Mouse (Mus musculus) cerebellum, adult 18-20 months (tissue): ENCODE measurements around the gene Olfr159.
A peak's percentile ranks its signal among the peaks of the same experiment; 100 is the strongest.

Experiments used
- DNase-seq, 2 experiments: peaks; one replicate each; pipeline ENCODE4 v3.0.0; 2021

Olfr159 gene

DNA sequence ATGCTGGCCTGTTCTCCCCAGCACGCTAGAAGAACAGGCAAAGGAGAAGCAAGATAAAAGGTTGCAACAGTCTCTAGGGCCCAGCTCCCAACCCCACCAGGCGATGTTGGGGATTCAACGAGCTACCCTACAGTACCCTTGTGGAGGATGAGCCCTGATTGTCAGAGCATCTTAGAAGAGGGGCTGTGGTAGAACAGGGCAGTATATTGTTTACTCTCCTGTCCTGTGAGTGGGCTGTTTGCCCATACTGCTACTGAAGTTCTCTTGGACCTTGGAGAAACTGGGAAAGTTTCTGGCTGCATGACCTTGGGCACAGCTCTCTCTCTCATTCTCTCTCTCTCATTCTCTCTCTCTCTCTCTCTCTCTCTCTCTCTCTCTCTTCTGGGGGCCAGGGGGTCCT is 41.7 kb downstream of the Olfr159 start:
- no peak for DNase-seq

DNA sequence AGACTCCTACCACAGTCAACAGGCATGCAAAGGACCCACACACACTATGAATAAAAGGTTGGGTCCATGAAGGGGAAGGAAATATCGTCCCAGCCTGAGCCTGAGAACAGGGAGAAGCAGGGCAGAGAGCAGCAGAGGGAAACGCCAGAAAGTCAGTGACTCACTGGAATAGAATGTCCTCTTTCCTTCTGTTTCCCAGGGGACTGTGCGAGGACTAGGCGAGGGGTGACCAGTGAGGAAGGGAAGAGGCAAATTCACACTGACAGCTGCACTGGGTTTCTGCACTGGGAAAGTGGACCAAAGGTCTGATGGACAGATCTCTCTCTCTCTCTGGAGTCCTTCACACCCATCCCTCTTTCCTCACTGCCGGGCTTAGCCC is 42.2 kb downstream of the Olfr159 start:
- no peak for DNase-seq

DNA sequence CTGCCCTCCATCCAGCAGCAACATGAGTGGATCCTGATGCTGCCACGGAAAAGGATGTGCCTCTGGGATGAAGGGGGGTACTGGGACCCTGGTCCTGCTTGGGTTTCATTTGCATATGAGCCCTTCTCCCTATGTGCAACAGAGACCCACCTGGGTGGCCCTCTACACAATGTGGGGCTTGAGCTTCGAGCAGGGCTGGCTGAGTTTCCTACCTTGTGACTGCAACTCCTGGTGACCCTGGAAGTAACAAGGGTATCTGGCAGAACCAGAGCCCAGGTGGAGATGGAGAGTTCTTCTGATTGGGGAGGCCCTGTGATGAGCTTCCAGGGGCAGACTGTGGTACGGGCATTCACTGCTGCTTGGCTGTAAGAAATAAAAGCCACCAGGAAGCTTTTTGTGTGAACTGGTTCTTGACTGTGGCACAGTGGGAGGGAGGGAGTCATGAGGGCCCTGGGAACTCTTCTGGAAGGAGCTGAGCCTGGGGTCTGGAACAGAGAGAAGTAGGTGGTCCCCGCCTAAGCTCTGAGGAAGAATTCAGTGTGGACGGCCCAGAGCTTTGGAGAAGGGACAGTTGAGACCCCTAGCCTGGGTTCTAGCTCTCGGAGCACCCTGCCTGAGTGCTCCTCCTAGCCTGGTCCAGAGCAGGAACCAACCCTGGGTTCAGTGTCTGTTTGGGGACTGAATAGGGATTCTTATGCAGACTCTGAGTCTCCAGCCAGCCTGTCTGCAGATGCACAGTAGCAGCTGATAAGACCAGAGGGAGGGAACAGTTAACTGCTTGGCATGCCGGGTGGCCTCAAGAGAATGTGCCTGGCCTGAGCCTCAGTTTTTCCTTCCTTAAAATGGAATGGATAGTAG is 42.9 kb downstream of the Olfr159 start:
- no peak for DNase-seq

DNA sequence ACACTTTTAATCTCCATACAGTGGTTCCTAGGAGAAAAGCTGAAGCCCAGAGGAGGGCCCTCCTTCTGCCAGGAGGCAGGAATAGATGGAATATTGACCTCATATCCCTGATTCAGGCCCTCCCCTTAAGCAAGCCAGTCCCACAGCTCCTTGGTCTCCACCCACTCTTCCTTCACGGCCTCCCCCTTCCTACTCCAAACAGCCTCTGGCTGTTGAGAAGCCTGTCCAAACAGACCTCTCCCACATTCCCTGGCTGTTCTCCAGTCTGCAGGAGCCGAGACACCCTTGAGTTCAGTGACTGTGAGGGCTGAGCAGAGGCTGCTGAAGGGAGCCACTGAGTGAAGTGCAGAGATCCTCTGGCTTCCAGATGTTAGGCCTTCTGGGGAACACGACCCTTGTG is 43.8 kb downstream of the Olfr159 start, which contains the start of gene Hrct1:
Gene Hrct1 (plus strand): TSS at position 194 of the 400 bp plus-strand sequence.
- DNase-seq: no peak

DNA sequence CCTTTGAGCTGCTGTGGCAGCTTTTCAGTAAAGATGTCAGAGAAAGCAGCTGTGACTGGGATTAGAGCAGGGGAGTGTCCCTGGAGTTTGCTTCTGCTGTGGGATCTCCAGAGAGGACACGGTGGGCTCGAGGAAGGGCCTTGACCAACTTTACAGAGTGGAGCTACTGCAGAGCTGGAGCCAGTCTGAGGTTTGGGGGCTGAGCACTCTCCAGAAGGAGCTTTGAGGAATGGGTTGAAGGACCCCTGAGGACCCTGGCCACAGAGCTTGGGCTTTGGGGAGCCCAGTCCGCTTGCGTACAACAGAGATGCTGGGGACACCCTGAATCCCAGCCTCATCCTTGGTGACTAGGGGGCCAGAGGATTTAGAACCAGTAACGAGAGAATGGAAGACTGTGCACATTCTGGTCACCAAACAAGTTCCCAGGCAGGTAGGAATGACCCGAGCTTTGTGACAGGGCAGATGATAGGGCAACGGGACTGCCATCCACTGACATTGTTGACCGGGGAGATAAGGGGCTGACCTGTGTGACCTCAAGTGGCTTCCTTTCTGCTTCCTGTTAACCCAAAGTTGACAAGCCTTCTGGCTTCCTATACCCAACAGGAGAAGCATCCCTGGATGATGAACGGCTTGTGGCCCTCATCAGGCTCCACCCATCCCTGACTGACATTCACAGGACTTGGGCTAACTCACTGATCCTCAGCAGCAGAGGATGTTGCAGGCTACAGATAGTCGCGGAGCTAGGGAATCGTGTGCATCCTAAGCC is 44.4 kb downstream of the Olfr159 start:
- DNase-seq: no peak

DNA sequence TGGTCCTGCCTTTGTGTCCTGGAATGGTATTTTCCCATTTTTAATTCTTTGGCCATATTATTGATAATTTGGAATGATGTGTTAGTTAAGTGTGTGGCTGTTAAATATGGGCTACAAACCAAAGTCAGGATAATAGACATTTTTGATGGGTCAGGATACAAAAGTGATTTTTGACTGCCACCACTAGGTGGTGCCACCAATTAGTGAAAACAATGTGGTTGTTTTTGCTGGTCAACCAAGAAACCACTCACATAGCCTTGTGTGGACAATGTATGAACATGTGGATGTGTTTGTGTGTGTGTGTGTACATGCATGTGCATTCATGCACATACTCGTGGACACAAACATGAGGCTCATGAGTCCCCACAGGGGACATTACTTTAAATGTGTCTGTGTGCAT is 46.0 kb downstream of the Olfr159 start:
- DNase-seq: peak; percentile 33 to 46

DNA sequence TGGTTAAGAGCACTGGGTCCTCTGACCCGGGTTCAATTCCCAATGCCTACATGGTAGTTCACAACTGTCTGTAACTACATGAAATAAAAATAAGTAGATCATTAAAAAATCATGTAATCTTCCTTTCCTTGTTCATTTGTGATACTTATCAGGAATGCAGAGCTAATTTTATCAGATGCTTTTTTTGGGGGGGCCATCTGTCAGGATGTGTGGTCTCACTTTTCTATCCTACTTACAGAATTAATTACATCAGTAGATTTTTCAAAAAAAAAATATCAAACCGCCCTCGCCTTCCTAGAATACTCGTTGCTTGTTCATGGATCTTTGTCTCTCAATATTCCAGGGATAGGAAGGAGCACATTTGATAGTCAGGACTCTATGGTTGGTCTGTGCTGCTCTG is 48.6 kb downstream of the Olfr159 start:
- no peak for DNase-seq

DNA sequence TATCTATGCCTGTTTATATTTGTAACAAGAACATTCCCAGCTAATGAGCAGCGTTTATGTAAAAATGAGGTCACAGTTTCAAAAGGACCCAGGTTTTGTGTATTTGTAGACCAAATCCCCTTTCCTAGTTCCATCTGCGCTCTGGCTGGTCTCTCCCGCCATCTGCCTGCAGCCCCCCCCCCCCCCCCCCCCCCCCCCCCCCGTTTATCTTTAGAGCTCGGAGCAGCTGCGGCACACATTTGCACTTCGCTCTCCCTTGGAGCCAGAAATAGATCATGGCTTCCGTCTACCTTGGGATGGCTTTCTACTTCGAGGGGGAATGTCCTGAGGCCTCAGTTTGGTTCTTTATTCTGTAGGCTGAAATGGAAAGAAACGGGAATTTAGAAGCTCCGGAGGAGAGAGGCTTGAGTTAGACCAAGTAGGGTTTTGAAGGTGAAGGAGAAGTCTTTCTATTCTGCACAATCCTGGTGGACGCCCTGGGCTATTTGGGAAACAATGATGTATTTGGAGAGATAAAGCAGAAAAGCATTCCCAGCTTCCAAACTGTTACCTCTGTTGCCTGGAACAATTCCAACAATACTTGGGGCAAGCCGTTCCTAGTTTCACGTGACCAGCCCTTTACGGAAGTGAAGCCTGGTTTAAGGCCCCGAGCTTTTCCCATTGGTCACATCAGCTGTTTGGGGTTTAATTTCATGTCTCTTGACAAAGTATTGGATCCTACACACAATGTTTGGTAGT is 50.1 kb downstream of the Olfr159 start:
- no peak for DNase-seq
